Mouse (Mus musculus) bone marrow macrophage, adult 2 months (primary cell): ENCODE measurements around the gene Adamtsl1.

Source experiments
- CTCF ChIP-seq: IDR thresholded peaks from 2 replicates; pipeline ENCODE4 v1.5.1; 2012; ENCODE audit warnings: low read depth, mild to moderate bottlenecking, low read length, moderate library complexity
- POLR2A ChIP-seq: IDR thresholded peaks from 2 replicates; pipeline ENCODE4 v1.6.1; 2012; ENCODE audit warnings: mild to moderate bottlenecking, low read depth, low read length, borderline replicate concordance

DNA sequence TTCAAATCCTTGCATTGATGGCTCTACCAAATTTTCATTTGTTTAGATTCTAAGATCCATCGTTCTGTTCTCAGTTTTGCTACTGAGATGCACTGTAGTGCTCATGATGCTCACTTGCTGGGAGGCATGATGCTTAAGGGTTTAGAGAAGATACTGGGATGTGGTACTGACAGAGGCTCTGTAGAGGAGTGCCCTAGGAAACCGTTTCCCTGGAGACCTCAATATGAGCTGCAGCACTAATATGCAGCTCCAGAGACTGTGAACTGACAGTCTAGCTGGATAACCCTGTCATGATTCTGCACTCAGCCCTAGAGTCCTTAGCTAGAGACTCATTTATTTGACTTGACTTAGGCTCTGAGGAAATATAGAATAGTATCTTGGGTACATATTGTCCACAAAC, 756.1 kb downstream of the Adamtsl1 start:
- TF ChIP-seq CTCF (no peak), POLR2A (no peak)
